Mouse (Mus musculus): ENCODE results near the gene 4930451I11Rik. TPM values are rescaled to one million over a fixed set of nuclear protein-coding genes. Genes with fewer than 3 reads are reported as not detected.

The 4930451I11Rik gene
- polyA plus RNA-seq, 1 experiment from 2014 or later, result not detected

DNA sequence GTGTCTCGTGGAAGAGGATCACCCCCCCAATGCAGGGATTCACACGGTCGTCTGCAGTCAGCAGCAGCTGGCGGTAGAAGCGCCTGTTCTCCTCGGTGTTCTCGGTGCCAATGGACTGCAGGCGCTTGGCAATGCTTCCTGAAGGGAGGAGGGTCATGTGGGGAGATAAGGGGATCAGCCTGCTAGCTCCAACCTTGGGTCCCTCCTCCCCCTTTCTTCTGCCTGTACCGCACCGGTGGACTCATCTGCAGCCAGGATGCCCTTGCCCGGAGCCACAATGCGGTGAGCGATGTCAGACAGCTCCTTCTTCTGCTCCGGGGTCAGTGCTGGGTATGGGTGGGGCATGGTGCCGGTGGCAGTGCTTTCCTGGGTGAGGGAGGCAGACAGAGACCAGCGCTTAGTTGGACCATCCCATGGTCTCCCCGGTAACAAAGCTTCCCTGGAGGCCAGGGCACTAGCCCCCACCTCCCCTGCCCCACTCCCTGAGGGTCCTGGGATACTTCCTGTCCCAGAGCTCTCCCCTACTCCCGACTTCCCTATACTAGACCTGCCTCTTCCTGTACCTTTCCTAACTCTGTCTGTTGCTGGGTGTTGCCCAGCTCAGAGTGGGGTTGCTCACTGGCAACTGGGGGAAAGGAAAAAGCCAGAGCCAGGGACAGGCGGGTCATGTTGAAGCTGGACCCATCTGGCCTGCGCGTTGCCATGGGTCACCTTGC is 33.9 kb downstream of the 4930451I11Rik start, which contains the start of gene Fam57b:
TSS of gene Fam57b (plus strand) at position 258 of the 716 bp plus-strand sequence.
- H3K27ac ChIP-seq (replicated peaks; ENCODE audit: low read depth, low read length), result peak within 1 kb of the TSS; percentile 84
- peaks cover 9% of the 10 kb centered on the region for H3K36me3 ChIP-seq (replicated peaks; ENCODE audit: control insufficient read depth, insufficient read depth, low read depth, low read length)
- DNase-seq (ENCODE audit: low spot score) (peak; percentile 12), ATAC-seq (replicated peaks; ENCODE audit: insufficient number of reproducible peaks, low FRiP score, low TSS enrichment, low read depth) (no peak)
- H3K4me1 ChIP-seq (ENCODE audit: control insufficient read depth, insufficient read depth, low read length), result peaks cover 3% of the 10 kb centered on the region
- H3K4me3 ChIP-seq (ENCODE audit: low read depth, low read length), result peak within 1 kb of the TSS; percentile 87
- H3K9ac ChIP-seq (replicated peaks; ENCODE audit: low read length), result peak within 1 kb of the TSS; percentile 88
- WGBS, result 35% methylated on average over 21 of the region's 21 CpGs
- H3K4me2 ChIP-seq (ENCODE audit: low read depth, low read length), result peak within 1 kb of the TSS; percentile 73
- H3K9me3 ChIP-seq (replicated peaks; ENCODE audit: control insufficient read depth, low read length), result no peaks in the 10 kb centered on the region
- no peaks in the 10 kb centered on the region for H3K27me3 ChIP-seq (ENCODE audit: control insufficient read depth, insufficient read depth, low read length)

DNA sequence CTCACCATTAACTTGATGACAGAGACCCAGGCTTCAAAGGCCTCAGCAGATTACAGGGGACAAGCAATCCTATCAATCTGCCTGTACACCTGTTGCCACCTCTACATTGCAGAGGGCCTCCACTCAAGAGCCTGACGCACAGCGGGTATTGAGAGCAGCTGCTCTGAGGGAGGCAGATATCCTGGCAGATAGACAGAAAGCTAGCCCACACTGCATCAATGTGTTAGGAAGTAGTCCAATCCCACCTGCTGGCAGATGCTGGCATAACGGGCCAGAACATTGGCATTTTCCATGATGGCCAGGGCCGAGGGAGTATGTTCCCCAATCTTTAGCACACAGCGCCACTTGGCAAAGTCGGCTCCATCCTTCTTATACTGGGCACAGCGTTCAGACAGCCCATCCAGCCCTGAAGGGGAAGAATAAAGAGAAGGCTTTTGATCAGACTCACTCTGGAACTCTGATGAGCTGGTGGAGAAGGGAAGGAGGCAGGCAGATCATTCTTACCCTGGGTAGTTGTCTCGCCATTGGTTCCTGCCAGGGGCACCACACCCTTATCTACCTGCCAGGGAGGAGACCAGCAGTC is 35.0 kb downstream of the 4930451I11Rik start:
- Histone ChIP-seq H3K9me3 (replicated peaks; ENCODE audit: control insufficient read depth, low read length) (no peaks in the 10 kb centered on the region), H3K4me2 (ENCODE audit: low read depth, low read length) (no peak overlapping the region), H3K9ac (replicated peaks; ENCODE audit: low read length) (no peak overlapping the region), H3K4me1 (ENCODE audit: control insufficient read depth, insufficient read depth, low read length) (peaks cover 3% of the 10 kb centered on the region), H3K36me3 (replicated peaks; ENCODE audit: control insufficient read depth, insufficient read depth, low read depth, low read length) (peaks cover 9% of the 10 kb centered on the region), H3K4me3 (ENCODE audit: low read depth, low read length) (no peak overlapping the region), H3K27ac (replicated peaks; ENCODE audit: low read depth, low read length) (no peak overlapping the region), H3K27me3 (ENCODE audit: control insufficient read depth, insufficient read depth, low read length) (no peaks in the 10 kb centered on the region)
- DNase-seq (ENCODE audit: low spot score) (peak; percentile 45), ATAC-seq (replicated peaks; ENCODE audit: insufficient number of reproducible peaks, low FRiP score, low TSS enrichment, low read depth) (no peak)
- 83% methylated on average over 8 of the region's 8 CpGs for WGBS

DNA sequence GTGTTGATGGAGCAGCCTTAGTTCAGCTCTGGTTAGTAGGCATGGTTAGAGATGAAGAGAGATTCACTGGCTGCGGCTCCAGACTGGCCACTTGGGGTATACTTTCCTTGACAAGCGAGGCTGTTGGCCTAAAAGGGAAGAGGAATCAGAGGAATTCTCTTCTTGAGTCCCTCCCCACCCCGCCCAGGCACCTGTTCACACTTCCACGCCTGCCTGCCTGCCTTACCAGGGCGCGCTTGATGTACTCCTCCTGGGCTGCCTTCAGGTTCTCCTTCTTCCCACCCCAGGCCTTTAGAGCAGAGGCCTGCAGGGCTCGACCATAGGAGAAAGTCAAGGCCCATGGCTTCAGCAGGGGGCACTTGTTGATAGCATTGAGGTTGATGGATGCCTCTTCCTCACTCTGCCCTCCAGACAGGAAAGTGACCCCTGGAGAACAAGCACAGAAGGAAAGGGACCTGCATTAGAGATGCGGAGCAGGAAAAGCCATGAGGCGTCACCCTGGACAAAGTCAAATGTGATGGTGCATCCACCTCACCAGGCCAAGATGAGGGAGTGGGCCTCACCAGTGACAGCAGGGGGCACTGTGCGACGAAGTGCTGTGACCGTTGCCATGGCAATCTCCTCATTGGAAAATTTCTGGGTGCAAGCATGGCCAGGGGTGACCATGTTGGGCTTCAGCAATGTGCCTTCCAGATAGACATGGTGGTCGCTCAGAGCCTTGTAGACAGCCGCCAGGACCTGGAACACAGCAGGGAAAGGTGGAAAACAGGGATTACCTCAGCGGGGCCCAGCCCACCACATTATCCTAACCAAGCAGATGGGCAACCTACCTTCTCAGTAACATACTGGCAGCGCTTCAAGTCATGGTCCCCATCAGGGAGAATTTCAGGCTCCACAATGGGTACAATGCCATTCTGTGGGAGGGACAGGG is 35.8 kb downstream of the 4930451I11Rik start:
- Histone ChIP-seq H3K4me2 (ENCODE audit: low read depth, low read length) (no peak overlapping the region), H3K9ac (replicated peaks; ENCODE audit: low read length) (no peak overlapping the region), H3K9me3 (replicated peaks; ENCODE audit: control insufficient read depth, low read length) (no peaks in the 10 kb centered on the region), H3K4me3 (ENCODE audit: low read depth, low read length) (no peak overlapping the region), H3K27me3 (ENCODE audit: control insufficient read depth, insufficient read depth, low read length) (no peaks in the 10 kb centered on the region), H3K4me1 (ENCODE audit: control insufficient read depth, insufficient read depth, low read length) (peaks cover 3% of the 10 kb centered on the region), H3K36me3 (replicated peaks; ENCODE audit: control insufficient read depth, insufficient read depth, low read depth, low read length) (peaks cover 9% of the 10 kb centered on the region), H3K27ac (replicated peaks; ENCODE audit: low read depth, low read length) (no peak overlapping the region)
- 85% methylated on average over 16 of the region's 16 CpGs for WGBS
- no peak for ATAC-seq (replicated peaks; ENCODE audit: insufficient number of reproducible peaks, low FRiP score, low TSS enrichment, low read depth)
- DNase-seq (ENCODE audit: low spot score), result no peak

DNA sequence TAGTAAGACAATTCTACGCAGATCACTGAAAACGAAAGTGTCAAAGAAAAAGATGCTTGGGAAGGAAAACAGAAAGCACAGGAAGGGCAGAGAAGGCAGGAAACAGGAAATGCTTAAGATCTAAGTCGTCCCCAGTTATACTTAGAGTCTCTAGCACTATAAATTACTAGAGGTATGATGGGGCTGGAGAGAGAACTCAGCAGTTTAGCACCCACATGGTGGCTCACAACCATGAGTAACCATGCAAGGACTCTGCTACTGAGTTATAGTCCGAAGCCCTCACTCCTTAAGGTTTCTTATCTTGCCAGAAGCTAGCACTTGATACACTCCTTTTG is 37.2 kb downstream of the 4930451I11Rik start:
- H3K9me3 ChIP-seq (replicated peaks; ENCODE audit: control insufficient read depth, low read length), result no peaks in the 10 kb centered on the region
- H3K27ac ChIP-seq (replicated peaks; ENCODE audit: low read depth, low read length), result no peak overlapping the region
- WGBS, result 70% methylated on average over 4 of the region's 4 CpGs
- peaks cover 3% of the 10 kb centered on the region for H3K4me1 ChIP-seq (ENCODE audit: control insufficient read depth, insufficient read depth, low read length)
- H3K4me2 ChIP-seq (ENCODE audit: low read depth, low read length), result no peak overlapping the region
- no peak overlapping the region for H3K4me3 ChIP-seq (ENCODE audit: low read depth, low read length)
- ATAC-seq (replicated peaks; ENCODE audit: insufficient number of reproducible peaks, low FRiP score, low TSS enrichment, low read depth) (no peak), DNase-seq (ENCODE audit: low spot score) (no peak)
- no peak overlapping the region for H3K9ac ChIP-seq (replicated peaks; ENCODE audit: low read length)
- H3K27me3 ChIP-seq (ENCODE audit: control insufficient read depth, insufficient read depth, low read length), result no peaks in the 10 kb centered on the region
- H3K36me3 ChIP-seq (replicated peaks; ENCODE audit: control insufficient read depth, insufficient read depth, low read depth, low read length), result peaks cover 16% of the 10 kb centered on the region

DNA sequence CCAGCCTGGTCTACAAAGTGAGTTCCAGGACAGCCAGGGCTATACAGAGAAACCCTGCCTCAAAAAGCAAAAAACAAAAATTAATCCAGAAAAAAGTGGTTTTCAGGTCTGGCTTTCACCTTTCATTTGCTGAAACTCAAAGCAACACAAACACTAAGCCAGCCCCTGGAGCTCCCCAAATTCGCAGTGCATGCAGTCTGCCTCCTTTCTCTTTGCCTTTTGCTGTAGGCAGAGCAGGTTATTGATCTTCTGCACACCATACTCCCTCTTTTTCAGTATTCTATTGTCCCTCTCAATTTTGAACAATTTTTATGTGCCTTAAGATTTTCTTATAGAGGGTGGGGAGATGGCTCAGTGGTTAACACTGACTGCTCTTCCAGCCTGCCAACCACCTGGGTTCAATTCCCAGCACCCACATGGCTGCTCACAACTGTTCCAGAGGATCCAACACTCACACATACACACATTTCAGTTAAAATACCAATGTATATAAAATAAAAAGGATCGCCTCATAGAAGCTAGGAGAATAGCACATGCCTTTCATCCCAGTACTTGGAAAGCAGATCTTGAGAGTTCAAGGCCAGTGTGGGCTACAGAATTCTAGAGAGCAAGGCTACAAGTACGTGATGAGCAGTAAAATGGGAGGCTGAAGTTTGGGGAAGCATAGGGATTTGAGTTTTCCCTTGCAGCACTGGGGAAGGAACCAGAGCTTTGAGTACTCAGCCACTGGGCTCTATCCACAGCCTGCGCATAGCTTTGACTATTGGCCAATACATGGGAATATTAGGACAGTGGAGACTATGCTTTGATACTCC is 37.8 kb downstream of the 4930451I11Rik start:
- Histone ChIP-seq H3K4me3 (ENCODE audit: low read depth, low read length) (no peak overlapping the region), H3K36me3 (replicated peaks; ENCODE audit: control insufficient read depth, insufficient read depth, low read depth, low read length) (peaks cover 16% of the 10 kb centered on the region), H3K9me3 (replicated peaks; ENCODE audit: control insufficient read depth, low read length) (no peaks in the 10 kb centered on the region), H3K27me3 (ENCODE audit: control insufficient read depth, insufficient read depth, low read length) (no peaks in the 10 kb centered on the region), H3K4me2 (ENCODE audit: low read depth, low read length) (no peak overlapping the region), H3K27ac (replicated peaks; ENCODE audit: low read depth, low read length) (no peak overlapping the region), H3K4me1 (ENCODE audit: control insufficient read depth, insufficient read depth, low read length) (peaks cover 3% of the 10 kb centered on the region), H3K9ac (replicated peaks; ENCODE audit: low read length) (no peak overlapping the region)
- WGBS, result 73% methylated on average over 4 of the region's 4 CpGs
- ATAC-seq (replicated peaks; ENCODE audit: insufficient number of reproducible peaks, low FRiP score, low TSS enrichment, low read depth), result no peak
- no peak for DNase-seq (ENCODE audit: low spot score)

DNA sequence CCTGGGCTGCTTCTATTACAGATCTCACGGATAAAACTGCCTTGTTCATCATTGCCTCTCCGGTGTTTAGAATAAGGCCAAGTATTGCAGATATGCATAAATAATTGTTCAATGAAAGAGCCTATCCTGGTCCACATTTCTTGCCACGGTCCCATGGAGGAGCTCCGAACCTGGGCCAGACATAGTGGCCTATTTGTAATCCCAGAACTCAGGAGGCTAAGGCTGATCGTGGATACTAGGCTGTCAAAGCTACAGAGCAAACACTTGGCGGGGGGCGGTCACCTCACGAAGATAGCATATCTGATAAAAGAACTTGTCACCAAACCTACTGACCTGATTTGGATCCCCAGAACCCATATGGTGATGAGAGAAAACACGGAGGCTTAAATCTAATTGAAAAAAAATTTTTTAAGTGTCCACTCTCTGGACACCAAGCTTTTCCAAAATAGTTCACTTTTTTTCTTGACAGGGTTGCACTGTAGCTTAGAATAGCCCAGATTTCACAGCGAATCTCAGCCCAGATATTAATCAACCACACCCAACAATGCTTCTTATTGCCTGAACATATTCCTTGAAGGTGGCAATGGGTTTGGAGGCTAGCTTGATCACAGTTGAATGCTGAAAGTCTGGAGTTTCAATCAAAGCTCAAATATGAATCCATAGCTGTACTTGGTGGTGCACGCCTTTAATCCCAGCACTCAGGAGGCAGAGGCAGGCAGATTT is 38.6 kb downstream of the 4930451I11Rik start:
- WGBS, result 24% methylated on average over 11 of the region's 11 CpGs
- ATAC-seq (replicated peaks; ENCODE audit: insufficient number of reproducible peaks, low FRiP score, low TSS enrichment, low read depth), result peak; percentile 22; the same call in 1 of the 2 replicates
- Histone ChIP-seq H3K9ac (replicated peaks; ENCODE audit: low read length) (peak overlapping the region; percentile 47), H3K27ac (replicated peaks; ENCODE audit: low read depth, low read length) (peak overlapping the region; percentile 91), H3K9me3 (replicated peaks; ENCODE audit: control insufficient read depth, low read length) (no peaks in the 10 kb centered on the region), H3K36me3 (replicated peaks; ENCODE audit: control insufficient read depth, insufficient read depth, low read depth, low read length) (peaks cover 22% of the 10 kb centered on the region), H3K4me3 (ENCODE audit: low read depth, low read length) (peak overlapping the region; percentile 79), H3K4me1 (ENCODE audit: control insufficient read depth, insufficient read depth, low read length) (peaks cover 3% of the 10 kb centered on the region), H3K27me3 (ENCODE audit: control insufficient read depth, insufficient read depth, low read length) (no peaks in the 10 kb centered on the region), H3K4me2 (ENCODE audit: low read depth, low read length) (peak overlapping the region; percentile 57)
- DNase-seq (ENCODE audit: low spot score), result no peak
